Mouse (Mus musculus) stomach, postnatal 0 days (tissue): ENCODE data around the gene Trat1. TPM values are rescaled to one million over a fixed set of nuclear protein-coding genes. Genes with fewer than 3 reads are reported as not detected.

Experiments used
- ATAC-seq: fragments of 200-750 bp; cut with Nextera tagmentation; 2 replicates; pipeline ENCODE4 v1.8.0; 2017; ENCODE audit not compliant: low FRiP score, low TSS enrichment
- DNase-seq: peaks from one replicate; pipeline ENCODE4 v3.0.0-alpha.2; 2016; ENCODE audit warnings: low spot score
- H3K27ac ChIP-seq: fragments of 300-500 bp; sonication (generic); replicated peaks from 2 replicates; pipeline ENCODE4 v1.5.1; 2014; ENCODE audit warnings: mild to moderate bottlenecking, control low read depth
- H3K27me3 ChIP-seq: fragments of 300-500 bp; sonication (generic); 2 replicates; pipeline ENCODE4 v1.6.1; 2014; ENCODE audit warnings: low read length; ENCODE audit not compliant: control insufficient read depth, insufficient read depth
- H3K36me3 ChIP-seq: fragments of 300-500 bp; sonication (generic); 2 replicates; pipeline ENCODE4 v1.6.1; 2014; ENCODE audit warnings: low read length, mixed read lengths; ENCODE audit not compliant: control insufficient read depth, insufficient read depth
- H3K4me1 ChIP-seq: fragments of 300-500 bp; sonication (generic); replicated peaks from 2 replicates; pipeline ENCODE4 v1.6.1; 2014; ENCODE audit warnings: antibody characterized with exemption; ENCODE audit not compliant: control insufficient read depth, insufficient read depth
- H3K4me2 ChIP-seq: fragments of 300-500 bp; sonication (generic); replicated peaks from 2 replicates; pipeline ENCODE4 v1.6.1; 2014; ENCODE audit warnings: low read depth, mild to moderate bottlenecking, control low read depth, moderate library complexity
- H3K4me3 ChIP-seq: fragments of 300-500 bp; sonication (generic); 2 replicates; pipeline ENCODE4 v1.5.1; 2014; ENCODE audit warnings: low read depth, low read length, control low read depth
- H3K9ac ChIP-seq: fragments of 300-500 bp; sonication (generic); 2 replicates; pipeline ENCODE4 v1.6.1; 2014; ENCODE audit warnings: mild to moderate bottlenecking, low read length, control low read depth, mixed read lengths
- H3K9me3 ChIP-seq: fragments of 300-500 bp; sonication (generic); 2 replicates; pipeline ENCODE4 v1.6.1; 2016; ENCODE audit warnings: low read length; ENCODE audit not compliant: control insufficient read depth
- CTCF ChIP-seq: IDR thresholded peaks from 2 replicates; pipeline ENCODE4 v1.5.1; 2016; ENCODE audit warnings: antibody characterized with exemption, low read depth, mild to moderate bottlenecking, moderate library complexity
- EP300 ChIP-seq: optimal IDR thresholded peaks from 2 replicates; pipeline ENCODE3; 2016; ENCODE audit warnings: antibody characterized with exemption
- WGBS: fragments of 180-500 bp; shearing (Covaris S2); extraction: QIAGEN DNeasy Blood & Tissue Kit; methylation state at CpG from one replicate; pipeline ENCODE4 v1.1.7; 2014; 5-methylcytosine and 5-hydroxymethylcytosine counted together
- polyA plus RNA-seq: library from polyadenylated mRNA; unstranded; fragments of >200 nt; fragmentation: Nextera tagmentation; extraction: Ambion mirVana; gene quantifications from 2 replicates; pipeline ENCODE4 v1.2.1, GENCODE M21; 2015

Gene Trat1
- polyA plus RNA-seq, 1 experiment from 2014 or later = not detected

DNA sequence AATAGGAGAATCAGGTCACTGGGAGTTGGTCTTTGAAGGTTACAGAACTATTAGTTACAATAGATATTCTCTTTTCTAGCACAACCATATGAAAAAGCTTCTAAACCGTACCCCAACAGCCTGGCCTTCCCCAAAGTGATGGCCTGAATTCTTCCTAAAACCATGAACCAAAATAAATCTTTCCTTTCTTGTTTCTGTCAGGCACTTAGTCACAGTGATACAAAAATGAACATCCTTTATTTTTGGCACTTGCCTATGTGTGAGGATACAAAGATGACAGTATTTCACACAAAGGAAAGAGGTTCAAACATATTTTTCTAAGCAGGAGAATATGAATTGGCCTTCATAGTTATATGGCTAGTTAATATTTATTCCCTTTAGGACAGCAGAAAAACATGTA, 33.6 kb upstream of the Trat1 start:
- H3K36me3 ChIP-seq = no peaks in the 10 kb centered on the region
- H3K27me3 ChIP-seq = no peaks in the 10 kb centered on the region
- 86% methylated on average over 1 of the region's 1 CpGs for WGBS
- no peak for DNase-seq
- no peak overlapping the region for H3K4me2 ChIP-seq
- H3K9me3 ChIP-seq = no peaks in the 10 kb centered on the region
- no peak overlapping the region for H3K9ac ChIP-seq
- H3K27ac ChIP-seq = no peak overlapping the region
- no peaks in the 10 kb centered on the region for H3K4me1 ChIP-seq
- no peak overlapping the region for H3K4me3 ChIP-seq
- no peak for ATAC-seq
- TF ChIP-seq CTCF (no peak), EP300 (no peak)

DNA sequence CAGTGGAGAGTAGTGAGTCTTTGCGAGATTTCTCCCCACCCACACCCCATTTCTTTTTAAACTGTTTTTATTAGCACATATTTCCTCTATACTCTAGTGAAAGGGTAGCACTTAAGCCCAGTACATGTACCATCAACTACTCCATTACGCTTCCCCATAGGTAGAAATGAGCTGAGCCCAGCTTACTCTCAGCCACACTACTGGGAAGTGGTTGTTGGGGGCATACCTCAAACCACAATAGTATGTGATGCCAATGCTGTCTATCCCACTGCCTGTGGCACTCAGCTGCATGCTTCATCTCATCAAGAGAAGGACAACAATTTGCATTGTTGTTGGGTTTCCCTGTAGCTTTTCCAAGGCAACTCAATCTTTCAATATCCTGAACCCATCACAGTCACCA, 29.1 kb upstream of the Trat1 start:
- H3K27ac ChIP-seq = no peak overlapping the region
- no peaks in the 10 kb centered on the region for H3K4me1 ChIP-seq
- WGBS = 84% methylated on average over 2 of the region's 2 CpGs
- no peak overlapping the region for H3K4me2 ChIP-seq
- TF ChIP-seq EP300 (no peak), CTCF (no peak)
- no peaks in the 10 kb centered on the region for H3K36me3 ChIP-seq
- H3K27me3 ChIP-seq = no peaks in the 10 kb centered on the region
- no peaks in the 10 kb centered on the region for H3K9me3 ChIP-seq
- DNase-seq (no peak), ATAC-seq (no peak)
- no peak overlapping the region for H3K9ac ChIP-seq
- no peak overlapping the region for H3K4me3 ChIP-seq

DNA sequence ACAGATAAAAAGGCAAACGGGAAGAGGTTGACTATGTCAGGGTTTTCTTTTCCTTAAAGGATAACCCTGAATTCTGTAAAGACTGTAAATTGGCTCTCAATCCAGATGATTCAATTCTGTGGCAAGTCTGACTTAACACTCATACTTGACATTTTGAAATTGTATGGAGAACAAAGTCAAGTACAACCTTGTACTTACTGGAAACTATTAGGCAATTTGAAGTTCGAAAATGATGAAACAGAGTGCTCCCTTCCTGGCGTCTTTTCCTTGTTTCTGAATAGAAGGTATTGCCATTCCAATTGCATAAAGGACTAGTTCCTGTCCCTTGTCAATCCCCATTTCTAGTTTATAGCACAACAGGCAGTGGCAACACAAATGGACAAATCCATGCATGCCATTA, 27.6 kb upstream of the Trat1 start:
- Histone ChIP-seq H3K9ac (no peak overlapping the region), H3K4me2 (no peak overlapping the region), H3K36me3 (no peaks in the 10 kb centered on the region), H3K27ac (no peak overlapping the region), H3K4me3 (no peak overlapping the region), H3K9me3 (no peaks in the 10 kb centered on the region), H3K27me3 (no peaks in the 10 kb centered on the region), H3K4me1 (no peaks in the 10 kb centered on the region)
- DNase-seq (no peak), ATAC-seq (no peak)
- TF ChIP-seq CTCF (no peak), EP300 (no peak)
- WGBS = 84% methylated on average over 3 of the region's 3 CpGs

GRCm38 (mm10) chr16:48798285-48798684, 26.5 kb upstream of the Trat1 start:
- Histone ChIP-seq H3K36me3 (no peaks in the 10 kb centered on the region), H3K4me1 (no peaks in the 10 kb centered on the region), H3K4me3 (no peak overlapping the region), H3K4me2 (no peak overlapping the region), H3K27ac (no peak overlapping the region), H3K27me3 (no peaks in the 10 kb centered on the region), H3K9me3 (no peaks in the 10 kb centered on the region), H3K9ac (no peak overlapping the region)
- WGBS = 40% methylated on average over 3 of the region's 3 CpGs
- DNase-seq = no peak
- no peak for ATAC-seq
- no peak for TF ChIP-seq CTCF
- TF ChIP-seq EP300 = no peak

GRCm38 (mm10) chr16:48788704-48789185, 16.9 kb upstream of the Trat1 start:
- Histone ChIP-seq H3K9ac (no peak overlapping the region), H3K4me2 (no peak overlapping the region), H3K9me3 (no peaks in the 10 kb centered on the region), H3K4me1 (no peaks in the 10 kb centered on the region), H3K36me3 (no peaks in the 10 kb centered on the region), H3K4me3 (no peak overlapping the region), H3K27ac (no peak overlapping the region), H3K27me3 (no peaks in the 10 kb centered on the region)
- WGBS = 51% methylated on average over 4 of the region's 4 CpGs
- DNase-seq (no peak), ATAC-seq (no peak)
- no peak for TF ChIP-seq EP300
- TF ChIP-seq CTCF = no peak

- Histone ChIP-seq H3K9ac (no peak overlapping the region), H3K27me3 (no peaks in the 10 kb centered on the region), H3K4me2 (no peak overlapping the region), H3K36me3 (no peaks in the 10 kb centered on the region), H3K9me3 (no peaks in the 10 kb centered on the region), H3K4me1 (no peaks in the 10 kb centered on the region), H3K4me3 (no peak overlapping the region), H3K27ac (no peak overlapping the region)
- WGBS = 58% methylated on average over 3 of the region's 3 CpGs
- no peak for TF ChIP-seq EP300
- no peak for TF ChIP-seq CTCF
- DNase-seq (no peak), ATAC-seq (no peak)
Observed at GRCm38 (mm10) chr16:48786258-48786657, 14.4 kb upstream of the Trat1 start.
